Mouse (Mus musculus) left cerebral cortex, adult 11 months (tissue): ENCODE measurements around the gene Trove2.
A peak's percentile ranks its signal among the peaks of the same experiment; 100 is the strongest.

Experiments
- DNase-seq: peaks from one replicate; pipeline ENCODE4 v3.0.0; 2022; ENCODE audit warnings: low spot score

Trove2 gene

DNA sequence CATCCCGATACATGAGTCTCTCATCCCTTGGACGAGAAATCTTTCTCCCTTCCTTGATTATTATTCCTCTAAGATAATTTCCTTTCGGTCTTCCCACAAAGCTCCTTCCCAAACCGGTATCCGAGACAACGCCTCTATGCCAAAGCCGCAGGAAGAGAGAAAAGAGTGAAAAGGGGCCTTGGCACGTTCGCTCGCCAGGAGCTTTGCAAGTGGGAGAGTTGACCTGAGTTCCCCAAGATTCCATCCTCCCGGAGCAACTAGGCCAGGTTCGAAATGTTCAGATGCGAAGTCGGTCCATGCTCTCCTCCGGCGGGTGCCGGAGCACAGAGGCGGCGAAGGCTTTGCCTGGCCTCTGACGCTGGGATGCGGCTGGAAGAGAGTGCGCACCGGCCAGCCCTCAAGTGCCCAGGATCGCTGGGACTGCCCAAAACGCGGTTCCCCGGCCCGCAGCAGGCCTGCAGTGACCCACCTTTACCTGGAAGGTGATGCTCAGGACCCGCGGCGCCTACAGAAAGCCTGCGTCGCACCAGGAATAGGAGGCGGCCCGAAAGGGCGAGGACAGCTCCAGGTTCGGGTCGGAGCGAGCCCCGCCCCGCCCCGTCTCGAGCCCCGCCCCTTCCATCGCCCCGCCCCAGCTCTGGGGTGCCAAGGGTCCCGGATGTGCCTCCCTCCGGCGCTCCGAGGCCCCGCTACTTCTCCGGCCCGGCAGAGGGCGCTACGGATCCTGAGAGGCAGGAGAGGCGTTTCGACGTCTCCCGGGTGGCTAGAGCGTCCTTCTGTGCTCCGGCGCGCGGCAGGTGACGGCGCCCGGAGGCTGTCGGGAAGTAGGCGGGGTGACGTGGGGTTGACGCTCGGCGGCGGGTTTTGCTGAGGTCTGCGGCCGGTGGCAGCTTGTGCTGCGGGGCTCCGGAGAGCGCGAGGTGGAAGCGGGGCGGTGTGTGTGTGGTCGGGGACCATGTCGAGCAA, at the start of gene Trove2, which contains the start of gene Uchl5:
Trove2 (minus strand) TSS at position 623 of the 966 bp plus-strand sequence.
Uchl5 (plus strand) TSS at position 827 of the 966 bp plus-strand sequence.
- peak; percentile 93 for DNase-seq

DNA sequence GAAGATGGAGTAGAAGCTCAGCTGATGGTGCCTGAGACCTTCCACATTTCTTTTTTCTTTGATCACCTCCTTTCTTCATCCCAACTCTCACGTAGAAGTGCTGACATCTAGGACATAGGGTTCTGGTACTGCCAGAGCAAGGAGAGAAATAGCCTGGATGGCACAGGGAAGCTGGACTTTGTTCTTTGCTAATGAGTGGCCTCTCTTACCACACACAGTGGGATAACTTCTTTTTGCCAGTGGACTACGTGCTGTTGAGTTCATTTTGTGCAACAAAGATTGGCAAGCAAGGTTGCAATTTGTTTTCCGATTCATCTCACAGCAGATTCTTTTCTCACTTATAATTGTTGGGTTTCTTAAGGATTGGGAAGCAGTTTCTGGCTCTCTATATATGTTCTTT, 45.8 kb upstream of the Trove2 start:
- no peak for DNase-seq

GRCm38 (mm10) chr1:143820096-143820877, 43.4 kb upstream of the Trove2 start:
- no peak for DNase-seq

DNA sequence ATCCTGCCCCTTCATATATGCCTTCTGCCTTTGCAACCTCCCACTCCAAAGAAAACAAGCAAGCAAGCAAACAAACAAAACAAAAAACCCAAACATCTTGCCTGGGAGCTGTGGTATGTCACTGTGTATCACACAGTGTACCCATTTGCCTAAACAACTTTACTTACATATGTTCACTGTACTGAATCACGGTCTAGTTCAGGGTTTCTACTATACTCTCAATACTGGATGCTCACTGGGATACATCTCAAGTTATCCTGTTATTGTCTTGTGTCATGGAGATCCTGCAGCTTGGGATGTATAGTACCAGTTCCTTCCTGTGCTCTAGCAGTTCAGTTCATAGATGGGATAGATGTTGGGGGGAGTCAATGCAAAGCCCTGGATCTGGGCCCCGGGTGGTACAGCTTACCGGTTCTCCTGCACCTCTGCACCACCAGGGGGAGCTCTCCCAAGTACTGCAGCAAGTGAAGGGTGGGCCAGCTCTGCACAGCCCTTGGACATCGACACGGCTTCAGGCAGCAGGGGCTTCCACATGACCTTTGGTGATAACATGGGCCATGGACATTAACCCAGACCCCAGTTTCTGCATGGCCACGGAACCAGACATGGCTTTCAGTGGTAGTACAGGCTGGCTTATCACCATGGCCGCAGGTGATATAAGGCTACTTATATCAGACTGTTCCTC, 37.0 kb upstream of the Trove2 start:
- peak; percentile 58 for DNase-seq

DNA sequence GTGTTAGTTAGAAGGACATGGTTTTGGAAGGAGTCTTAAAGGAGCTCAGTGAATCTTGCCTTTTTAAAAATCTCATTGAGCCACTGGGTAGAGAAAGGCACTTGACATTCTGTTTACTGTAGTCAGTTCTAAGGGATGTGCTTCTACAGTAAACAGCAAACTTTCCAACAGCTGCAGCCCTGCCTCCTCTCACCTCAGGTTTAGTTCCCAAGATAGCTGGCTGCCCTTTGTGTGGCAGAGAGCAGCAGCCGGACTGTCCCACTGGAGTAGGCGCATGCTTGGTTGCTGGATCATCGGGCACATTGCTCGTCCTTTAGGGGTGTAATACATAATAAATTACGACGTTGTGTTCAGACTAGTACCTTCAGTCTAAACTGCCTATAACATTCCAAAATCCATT, 32.2 kb upstream of the Trove2 start:
- no peak for DNase-seq

- peak; percentile 68 for DNase-seq
These were observed 26.7 kb upstream of the Trove2 start for GRCm38 (mm10) chr1:143803537-143803936.

DNA sequence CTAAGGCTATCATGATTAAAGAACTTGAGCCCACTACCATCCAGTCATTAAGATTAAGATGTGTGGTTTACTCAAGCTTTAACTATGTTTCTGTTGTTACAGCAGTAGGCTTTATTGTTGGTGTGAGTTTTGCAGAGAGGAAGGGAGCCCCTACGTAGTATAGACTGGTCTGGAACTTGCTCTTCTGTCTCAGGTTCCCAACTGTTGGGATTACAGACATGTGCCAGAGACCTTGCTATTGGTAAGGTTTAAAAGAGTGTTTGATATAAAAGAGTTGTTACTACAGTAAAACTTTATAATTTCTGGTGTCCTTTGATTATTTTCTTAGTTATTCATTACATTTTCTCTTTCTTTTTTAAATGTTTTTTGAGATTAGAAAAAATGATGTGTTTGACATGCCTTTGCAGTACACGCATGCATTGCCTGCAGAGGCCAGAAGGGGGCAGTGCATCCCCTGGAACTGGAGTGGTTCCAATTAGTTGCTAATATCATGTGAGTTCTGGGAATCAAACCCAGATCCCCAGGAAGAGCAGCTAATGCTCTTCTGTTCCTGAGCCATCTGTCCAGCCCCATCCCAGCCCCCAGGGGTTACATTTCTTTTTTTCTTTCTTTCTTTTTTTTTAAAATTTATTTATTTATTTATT, 11.8 kb upstream of the Trove2 start:
- no peak for DNase-seq

DNA sequence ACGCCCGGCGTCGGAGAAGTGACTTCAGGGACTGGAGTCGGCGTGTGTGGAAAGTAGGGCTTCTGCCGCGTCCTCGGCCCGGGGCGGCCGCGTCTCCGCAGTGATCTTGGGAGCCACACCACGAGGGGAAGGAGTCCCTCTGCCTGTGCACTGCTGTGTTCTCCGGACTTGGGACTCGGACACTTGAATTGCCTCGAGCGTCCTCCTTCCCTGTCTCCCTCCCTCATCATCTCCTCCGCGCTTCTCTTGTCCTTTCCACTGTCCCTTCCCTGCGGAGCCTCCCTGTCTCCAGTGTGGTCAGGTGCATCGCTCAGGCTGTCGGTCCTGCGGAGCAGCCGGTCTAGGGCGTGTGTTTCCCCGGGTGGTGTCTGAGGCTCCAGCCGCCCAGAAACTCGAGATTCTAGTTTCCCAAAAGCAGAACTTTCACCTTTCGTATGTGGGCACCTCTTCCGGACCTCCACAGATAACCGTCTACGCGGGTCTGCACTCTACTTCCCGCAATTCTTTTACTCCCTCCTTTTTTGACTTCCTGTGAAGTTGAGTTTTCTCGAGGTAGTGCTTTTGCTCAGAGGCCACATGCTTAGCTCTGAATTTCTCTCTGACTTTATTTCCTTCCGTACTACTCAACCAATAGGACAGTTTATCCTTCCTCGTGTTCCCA, 820 bp upstream of the Trove2 start:
- no peak for DNase-seq

- no peak for DNase-seq
These were observed 3.0 kb downstream of the Trove2 start for GRCm38 (mm10) chr1:143773909-143774308.

- no peak for DNase-seq
These were observed 3.8 kb downstream of the Trove2 start for GRCm38 (mm10) chr1:143773082-143773481.

GRCm38 (mm10) chr1:143770444-143771109, 6.3 kb downstream of the Trove2 start:
- DNase-seq: no peak

GRCm38 (mm10) chr1:143766238-143766637, 10.6 kb downstream of the Trove2 start:
- no peak for DNase-seq

DNA sequence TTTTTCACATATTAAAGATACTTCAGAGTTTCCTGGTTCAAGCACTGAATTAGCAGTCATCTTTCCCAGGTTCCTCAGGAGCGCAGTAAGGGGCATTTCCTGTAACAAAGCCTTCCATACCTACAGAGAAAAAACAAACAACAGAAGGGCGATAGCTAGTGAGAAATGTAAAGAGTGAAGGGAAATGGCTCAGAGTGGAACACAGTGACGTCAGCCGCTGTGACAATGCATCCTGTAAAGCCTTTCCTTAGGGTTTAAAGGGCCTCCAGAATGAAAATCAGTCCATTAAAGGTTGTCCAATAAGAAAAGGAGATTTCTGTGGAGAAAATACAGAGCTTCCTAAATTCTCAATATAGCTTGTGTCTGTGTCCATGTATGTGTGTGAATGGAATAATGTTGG, 11.1 kb downstream of the Trove2 start:
- no peak for DNase-seq

GRCm38 (mm10) chr1:143764443-143764842, 12.4 kb downstream of the Trove2 start:
- no peak for DNase-seq

DNA sequence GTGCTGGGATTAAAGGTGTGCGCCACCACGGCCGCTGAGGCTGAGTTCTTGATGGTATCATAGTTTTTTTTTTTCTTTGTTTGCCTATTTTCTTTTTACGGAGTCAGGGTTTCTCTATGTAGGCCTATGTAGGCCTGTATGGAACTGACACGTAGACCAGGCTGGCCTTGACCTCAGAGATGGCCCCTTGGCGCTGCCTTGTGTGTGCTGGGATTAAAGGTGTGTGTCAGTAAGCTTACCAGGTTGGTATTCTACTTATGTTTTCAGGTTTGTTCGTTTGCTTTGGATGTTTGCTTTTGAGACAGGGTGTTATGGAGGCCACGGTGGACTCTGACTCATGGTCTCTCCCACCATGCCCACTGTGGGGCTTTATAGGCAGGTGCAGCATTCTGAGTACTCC, 14.7 kb downstream of the Trove2 start:
- no peak for DNase-seq

DNA sequence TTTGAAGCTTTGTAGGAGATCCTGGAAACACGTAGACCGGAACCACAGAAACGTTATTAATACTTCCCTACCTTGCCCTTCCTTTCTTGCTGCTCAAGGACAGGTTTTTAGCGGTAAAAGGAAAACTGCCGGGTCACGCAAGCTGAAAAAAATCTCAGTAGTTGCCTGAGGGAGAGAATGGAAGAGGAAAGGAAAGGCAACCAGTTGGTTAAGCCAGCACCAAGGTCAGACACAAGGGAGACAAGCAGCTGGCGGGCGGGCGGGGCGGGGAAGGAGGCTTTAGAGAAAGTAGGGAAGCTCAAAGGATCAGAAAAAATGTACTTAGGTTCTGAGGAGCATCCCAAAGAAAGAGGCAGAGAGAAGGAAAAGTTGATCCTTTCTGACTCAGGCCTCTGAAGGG, 31.0 kb downstream of the Trove2 start:
- DNase-seq: no peak

DNA sequence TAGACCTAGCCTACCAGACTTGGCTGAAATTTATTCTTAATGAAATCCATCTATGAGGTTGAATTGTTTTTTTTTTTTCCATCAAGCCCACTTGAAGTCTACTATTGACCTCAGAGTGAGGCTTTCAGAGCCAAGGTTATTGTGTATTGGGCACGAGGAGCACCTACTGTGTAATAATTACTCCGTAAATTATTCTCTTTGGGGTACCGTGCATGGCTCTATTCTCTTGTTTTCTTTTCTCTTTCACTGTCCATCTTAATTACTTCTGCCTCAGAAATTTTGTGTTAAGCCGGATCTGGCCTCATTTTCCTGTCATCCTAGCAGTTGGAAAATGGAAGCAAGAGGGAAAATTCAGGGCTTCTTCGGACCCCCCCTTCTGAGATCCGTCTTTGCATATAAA, 34.7 kb downstream of the Trove2 start:
- DNase-seq: no peak

- no peak for DNase-seq
These were observed 35.5 kb downstream of the Trove2 start for GRCm38 (mm10) chr1:143741331-143741730.

DNA sequence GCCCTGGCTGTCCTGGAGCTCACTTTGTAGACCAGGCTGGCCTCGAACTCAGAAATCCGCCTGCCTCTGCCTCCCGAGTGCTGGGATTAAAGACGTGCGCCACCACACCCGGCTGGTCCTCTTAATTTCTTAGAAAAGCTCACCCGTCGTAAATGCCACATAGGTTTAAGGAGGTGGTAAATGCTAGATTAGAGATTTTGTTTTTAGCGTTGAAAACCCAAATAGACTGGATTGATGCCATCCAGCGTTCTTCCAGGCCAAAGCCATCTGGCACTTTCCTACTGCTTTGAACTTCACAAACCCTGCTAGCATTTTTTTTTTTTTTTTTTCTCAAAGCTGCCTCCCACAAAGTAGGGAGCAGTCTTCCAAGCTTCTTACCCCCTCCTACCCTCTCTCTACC, 36.3 kb downstream of the Trove2 start:
- DNase-seq: no peak
